Mouse (Mus musculus) CH12F3 (cell line): ENCODE measurements around the gene Tcap.
"Not testable (repeated sequence)": the region's sequence is repeated elsewhere in the genome, so short reads cannot be mapped to it uniquely, and the experiment has no call there.

Source experiments
- in situ Hi-C: fragments of 300-500 bp; cut with MboI; formaldehyde crosslinking; loops from 2 replicates; pipeline ENCODE4 v1.14.3; 2020; ENCODE audit warnings: low sequenced_read_pairs

Gene Tcap

GRCm38 (mm10) chr11:98379379-98379778 lies 4.2 kb upstream of the Tcap start:
- in situ Hi-C loops = no loop called here

GRCm38 (mm10) chr11:98380106-98380505 lies 3.5 kb upstream of the Tcap start:
- in situ Hi-C loops = no loop called here

GRCm38 (mm10) chr11:98381651-98382050 lies 2.0 kb upstream of the Tcap start:
- in situ Hi-C loops = no loop called here

GRCm38 (mm10) chr11:98382405-98382804 lies 1.2 kb upstream of the Tcap start:
- in situ Hi-C loops = not testable (repeated sequence)

- in situ Hi-C loops = no loop called here
Measured at GRCm38 (mm10) chr11:98384216-98384615, 605 bp downstream of the Tcap start.

GRCm38 (mm10) chr11:98384721-98385637 lies 1.4 kb downstream of the Tcap start:
- in situ Hi-C loops = no loop called here

GRCm38 (mm10) chr11:98385638-98386585 lies 2.3 kb downstream of the Tcap start, which contains the start of gene Pnmt:
TSS of gene Pnmt (plus strand) at chr11:98386450.
- in situ Hi-C loops = no loop called here

GRCm38 (mm10) chr11:98386596-98386995 lies 3.0 kb downstream of the Tcap start:
- in situ Hi-C loops = no loop called here

GRCm38 (mm10) chr11:98387056-98387577 lies 3.5 kb downstream of the Tcap start:
- in situ Hi-C loops = no loop called here

- in situ Hi-C loops = no loop called here
Measured at GRCm38 (mm10) chr11:98388282-98388681, 4.7 kb downstream of the Tcap start.

- in situ Hi-C loops = no loop called here
Measured at GRCm38 (mm10) chr11:98389221-98389780, 5.7 kb downstream of the Tcap start.

GRCm38 (mm10) chr11:98390141-98390540 lies 6.5 kb downstream of the Tcap start:
- in situ Hi-C loops = no loop called here

GRCm38 (mm10) chr11:98392034-98392433 lies 8.4 kb downstream of the Tcap start:
- in situ Hi-C loops = no loop called here

GRCm38 (mm10) chr11:98392645-98393044 lies 9.0 kb downstream of the Tcap start:
- in situ Hi-C loops = no loop called here

GRCm38 (mm10) chr11:98393317-98393716 lies 9.7 kb downstream of the Tcap start:
- in situ Hi-C loops = no loop called here

GRCm38 (mm10) chr11:98394301-98394700 lies 10.7 kb downstream of the Tcap start:
- in situ Hi-C loops = no loop called here

- in situ Hi-C loops = no loop called here
Measured at GRCm38 (mm10) chr11:98395041-98395440, 11.4 kb downstream of the Tcap start.

- in situ Hi-C loops = no loop called here
Measured at GRCm38 (mm10) chr11:98397946-98398345, 14.3 kb downstream of the Tcap start.

- in situ Hi-C loops = no loop called here
Measured at GRCm38 (mm10) chr11:98400161-98400726, 16.6 kb downstream of the Tcap start, which contains the start of gene Pgap3. TSS of gene Pgap3 (minus strand) at chr11:98400490.

- in situ Hi-C loops = no loop called here
Measured at GRCm38 (mm10) chr11:98400816-98401215, 17.2 kb downstream of the Tcap start.
